Mouse (Mus musculus): ENCODE results near the gene Mrps18c. TPM values are rescaled to one million over a fixed set of nuclear protein-coding genes. Genes with fewer than 3 reads are reported as not detected.
A peak's percentile ranks its signal among the peaks of the same experiment; 100 is the strongest.

Mrps18c gene
- polyA plus RNA-seq, 1 experiment from 2014 or later: 127 TPM

DNA sequence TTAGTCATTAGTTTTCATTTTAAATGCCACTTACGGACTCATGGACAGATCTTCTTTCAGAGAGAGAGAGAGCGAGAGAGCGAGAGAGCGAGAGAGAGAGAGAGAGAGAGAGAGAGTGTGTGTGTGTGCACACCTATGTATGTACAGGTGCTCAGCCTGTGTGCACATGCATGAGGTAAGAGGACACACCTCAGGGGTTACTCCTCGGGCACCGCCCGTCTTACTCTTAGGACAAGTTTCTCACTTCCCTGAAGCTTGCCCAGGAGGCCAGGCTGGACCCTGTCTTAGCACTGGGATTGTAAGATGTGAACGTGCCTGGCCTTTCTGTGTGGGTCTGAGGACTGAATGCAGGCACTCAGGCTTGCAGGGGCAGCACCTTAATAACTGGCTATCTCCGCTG is 10.9 kb upstream of the Mrps18c start:
- H3K4me1 ChIP-seq (ENCODE audit: insufficient read depth): no peaks in the 10 kb centered on the region
- peaks cover 62% of the 10 kb centered on the region for H3K36me3 ChIP-seq (replicated peaks; ENCODE audit: insufficient read depth, low read length)
- H3K9me3 ChIP-seq (ENCODE audit: low read length): no peaks in the 10 kb centered on the region
- no peak overlapping the region for H3K9ac ChIP-seq (replicated peaks)
- no peak for DNase-seq
- ATAC-seq: no peak
- no peak overlapping the region for H3K4me3 ChIP-seq (ENCODE audit: low read depth, low read length)
- TF ChIP-seq EP300 (IDR thresholded peaks at IDR 0.05; ENCODE audit: low read depth) (no peak), CTCF (IDR thresholded peaks at IDR 0.05; ENCODE audit: low read depth) (no peak)
- 88% methylated on average over 9 of the region's 9 CpGs for WGBS (ENCODE audit: insufficient replicate concordance)
- H3K4me2 ChIP-seq (ENCODE audit: low read depth, low read length): no peak overlapping the region
- H3K27ac ChIP-seq (ENCODE audit: low read depth): no peak overlapping the region
- H3K27me3 ChIP-seq (ENCODE audit: insufficient read depth, low read length): no peaks in the 10 kb centered on the region

DNA sequence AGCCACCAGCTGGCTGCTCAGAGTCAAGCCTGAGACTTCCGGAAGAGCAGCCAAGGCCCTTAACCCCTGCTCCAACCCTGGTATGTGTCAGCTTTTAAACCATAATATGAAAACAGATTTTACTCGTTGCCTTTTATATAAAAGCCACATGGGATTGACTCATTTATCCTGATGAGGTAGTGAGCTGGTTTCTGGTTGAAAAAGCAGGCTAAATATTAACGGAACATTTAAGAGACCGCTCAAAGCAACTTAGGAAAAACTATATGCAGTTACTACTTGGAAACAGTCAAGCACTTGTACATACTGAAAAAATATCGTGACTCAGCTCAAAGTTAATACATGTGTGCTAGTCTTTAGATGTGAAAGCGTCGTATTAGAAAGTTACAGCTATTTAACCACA is 6.2 kb upstream of the Mrps18c start:
- peaks cover 51% of the 10 kb centered on the region for H3K36me3 ChIP-seq (replicated peaks; ENCODE audit: insufficient read depth, low read length)
- H3K27me3 ChIP-seq (ENCODE audit: insufficient read depth, low read length): no peaks in the 10 kb centered on the region
- no peak overlapping the region for H3K4me3 ChIP-seq (ENCODE audit: low read depth, low read length)
- H3K9ac ChIP-seq (replicated peaks): no peak overlapping the region
- H3K4me2 ChIP-seq (ENCODE audit: low read depth, low read length): no peak overlapping the region
- DNase-seq (no peak), ATAC-seq (no peak)
- no peak for TF ChIP-seq CTCF (IDR thresholded peaks at IDR 0.05; ENCODE audit: low read depth)
- TF ChIP-seq EP300 (IDR thresholded peaks at IDR 0.05; ENCODE audit: low read depth): no peak
- WGBS (ENCODE audit: insufficient replicate concordance): 89% methylated on average over 7 of the region's 7 CpGs
- no peaks in the 10 kb centered on the region for H3K9me3 ChIP-seq (ENCODE audit: low read length)
- peaks cover under 1% of the 10 kb centered on the region; the same call in 1 of the 2 replicates for H3K4me1 ChIP-seq (ENCODE audit: insufficient read depth)
- H3K27ac ChIP-seq (ENCODE audit: low read depth): no peak overlapping the region

DNA sequence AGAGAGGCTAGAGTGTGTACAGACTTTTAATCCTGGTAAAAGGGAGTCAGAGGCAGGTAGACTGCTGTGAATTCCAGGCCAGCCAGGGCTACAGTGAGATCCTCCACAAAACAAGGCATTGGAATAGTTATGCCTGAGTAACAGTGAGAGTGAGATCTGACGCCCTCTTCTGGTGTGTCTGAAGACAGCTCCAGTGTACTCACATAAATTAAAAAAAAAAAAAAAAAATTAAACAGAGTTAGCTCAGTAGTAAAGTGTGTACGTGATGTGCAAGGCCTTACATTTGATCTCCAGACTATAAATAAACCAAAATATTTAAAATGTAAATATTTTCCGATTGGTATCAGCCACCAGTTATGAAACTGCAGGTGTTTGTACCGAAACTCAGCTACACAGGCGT is 4.3 kb upstream of the Mrps18c start:
- no peak for ATAC-seq
- 79% methylated on average over 5 of the region's 5 CpGs for WGBS (ENCODE audit: insufficient replicate concordance)
- no peaks in the 10 kb centered on the region for H3K27me3 ChIP-seq (ENCODE audit: insufficient read depth, low read length)
- DNase-seq: no peak
- H3K9ac ChIP-seq (replicated peaks): no peak overlapping the region
- H3K4me2 ChIP-seq (ENCODE audit: low read depth, low read length): no peak overlapping the region
- H3K4me1 ChIP-seq (ENCODE audit: insufficient read depth): peaks cover 8% of the 10 kb centered on the region; the same call in 1 of the 2 replicates
- H3K9me3 ChIP-seq (ENCODE audit: low read length): no peaks in the 10 kb centered on the region
- H3K27ac ChIP-seq (ENCODE audit: low read depth): no peak overlapping the region
- TF ChIP-seq EP300 (IDR thresholded peaks at IDR 0.05; ENCODE audit: low read depth) (no peak), CTCF (IDR thresholded peaks at IDR 0.05; ENCODE audit: low read depth) (no peak)
- peaks cover 41% of the 10 kb centered on the region for H3K36me3 ChIP-seq (replicated peaks; ENCODE audit: insufficient read depth, low read length)
- no peak overlapping the region for H3K4me3 ChIP-seq (ENCODE audit: low read depth, low read length)

DNA sequence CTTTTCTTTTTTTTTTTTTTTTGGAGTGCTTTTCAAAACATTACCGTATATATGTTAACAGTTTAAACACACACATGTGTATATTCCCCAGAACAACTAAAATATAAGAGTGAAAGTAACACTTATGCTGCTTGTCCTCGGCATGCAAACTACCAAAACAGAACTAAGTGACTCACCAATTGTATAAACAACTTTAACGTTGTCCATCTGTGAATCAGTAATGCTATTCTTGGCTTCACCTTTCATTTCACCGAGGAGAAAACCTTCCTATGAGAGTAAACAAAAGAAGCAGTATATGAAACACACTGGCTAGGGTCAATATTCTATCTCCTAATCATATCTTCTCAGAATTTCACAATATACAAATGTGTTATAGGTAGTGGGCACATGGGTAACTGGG is 19.9 kb downstream of the Mrps18c start:
- H3K4me2 ChIP-seq (ENCODE audit: low read depth, low read length): no peak overlapping the region
- 84% methylated on average over 4 of the region's 4 CpGs for WGBS (ENCODE audit: insufficient replicate concordance)
- no peak for DNase-seq

DNA sequence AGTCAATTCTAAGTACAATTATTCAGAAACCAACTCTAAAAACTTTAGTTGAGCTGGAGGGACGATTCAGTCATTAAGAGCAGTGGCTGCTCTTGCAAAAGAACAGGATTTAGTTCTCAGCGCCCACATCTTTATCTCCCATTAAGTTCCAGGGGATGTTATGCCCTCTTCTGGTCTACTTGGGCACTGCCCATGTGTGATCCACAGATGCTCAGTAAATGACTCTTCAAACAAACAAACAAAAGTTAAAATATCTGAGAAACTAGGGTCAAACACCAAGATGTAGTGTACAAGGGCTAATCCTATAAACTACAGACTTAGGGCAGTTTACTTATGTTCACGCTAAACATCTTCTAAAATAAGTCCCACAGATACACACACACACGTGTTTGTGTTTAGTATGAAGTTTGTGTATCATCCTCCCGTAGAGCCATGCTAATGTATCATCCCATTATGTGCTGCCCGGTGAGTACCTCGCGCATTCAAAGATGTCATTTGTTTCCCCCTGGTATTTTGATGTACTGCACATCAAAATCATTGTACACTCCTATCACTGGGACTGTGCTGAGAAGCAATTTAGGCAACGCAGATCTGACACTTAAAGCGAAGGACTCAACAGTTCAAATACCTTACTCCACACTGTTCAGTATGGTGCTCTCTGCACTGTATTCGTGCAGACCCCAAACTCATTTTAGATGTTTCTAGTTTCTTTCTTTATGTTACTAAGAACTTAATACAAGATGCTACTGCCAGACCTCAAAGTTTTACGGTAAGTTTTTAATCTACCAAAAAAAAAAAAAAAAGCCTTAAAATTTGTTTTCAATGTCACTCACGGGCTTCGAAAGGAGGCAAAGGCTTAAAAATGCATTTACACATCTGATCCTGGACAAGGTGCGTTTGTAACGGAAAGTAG is 21.4 kb downstream of the Mrps18c start:
- 32% methylated on average over 16 of the region's 16 CpGs for WGBS (ENCODE audit: insufficient replicate concordance)
- H3K27me3 ChIP-seq (ENCODE audit: insufficient read depth, low read length): no peaks in the 10 kb centered on the region
- no peaks in the 10 kb centered on the region for H3K9me3 ChIP-seq (ENCODE audit: low read length)
- no peak for DNase-seq
- H3K9ac ChIP-seq (replicated peaks): peak overlapping the region; percentile 97
- peaks cover 13% of the 10 kb centered on the region for H3K36me3 ChIP-seq (replicated peaks; ENCODE audit: insufficient read depth, low read length)
- 0 out of 2 replicates have a peak, but pooled peaks cover 6% of the 10 kb centered on the region for H3K4me1 ChIP-seq (ENCODE audit: insufficient read depth)
- H3K27ac ChIP-seq (ENCODE audit: low read depth): peak overlapping the region; percentile 81
- H3K4me3 ChIP-seq (ENCODE audit: low read depth, low read length): peak overlapping the region; percentile 94
- peak; percentile 61 for TF ChIP-seq CTCF (IDR thresholded peaks at IDR 0.05; ENCODE audit: low read depth)
- TF ChIP-seq EP300 (IDR thresholded peaks at IDR 0.05; ENCODE audit: low read depth): no peak
- H3K4me2 ChIP-seq (ENCODE audit: low read depth, low read length): peak overlapping the region; percentile 100
- ATAC-seq: 0 out of 2 replicates have a peak, but pooled peaks have one; percentile 22

More for the DNA sequence above, 19.9 kb downstream of the Mrps18c start:
- peaks cover 17% of the 10 kb centered on the region for H3K36me3 ChIP-seq (replicated peaks; ENCODE audit: insufficient read depth, low read length)
- H3K9me3 ChIP-seq (ENCODE audit: low read length): no peaks in the 10 kb centered on the region
- no peak for TF ChIP-seq CTCF (IDR thresholded peaks at IDR 0.05; ENCODE audit: low read depth)
- no peaks in the 10 kb centered on the region for H3K27me3 ChIP-seq (ENCODE audit: insufficient read depth, low read length)
- no peak for ATAC-seq
- no peak overlapping the region for H3K4me3 ChIP-seq (ENCODE audit: low read depth, low read length)
- H3K4me1 ChIP-seq (ENCODE audit: insufficient read depth): 0 out of 2 replicates have a peak, but pooled peaks cover 6% of the 10 kb centered on the region
- H3K9ac ChIP-seq (replicated peaks): no peak overlapping the region
- H3K27ac ChIP-seq (ENCODE audit: low read depth): no peak overlapping the region

DNA sequence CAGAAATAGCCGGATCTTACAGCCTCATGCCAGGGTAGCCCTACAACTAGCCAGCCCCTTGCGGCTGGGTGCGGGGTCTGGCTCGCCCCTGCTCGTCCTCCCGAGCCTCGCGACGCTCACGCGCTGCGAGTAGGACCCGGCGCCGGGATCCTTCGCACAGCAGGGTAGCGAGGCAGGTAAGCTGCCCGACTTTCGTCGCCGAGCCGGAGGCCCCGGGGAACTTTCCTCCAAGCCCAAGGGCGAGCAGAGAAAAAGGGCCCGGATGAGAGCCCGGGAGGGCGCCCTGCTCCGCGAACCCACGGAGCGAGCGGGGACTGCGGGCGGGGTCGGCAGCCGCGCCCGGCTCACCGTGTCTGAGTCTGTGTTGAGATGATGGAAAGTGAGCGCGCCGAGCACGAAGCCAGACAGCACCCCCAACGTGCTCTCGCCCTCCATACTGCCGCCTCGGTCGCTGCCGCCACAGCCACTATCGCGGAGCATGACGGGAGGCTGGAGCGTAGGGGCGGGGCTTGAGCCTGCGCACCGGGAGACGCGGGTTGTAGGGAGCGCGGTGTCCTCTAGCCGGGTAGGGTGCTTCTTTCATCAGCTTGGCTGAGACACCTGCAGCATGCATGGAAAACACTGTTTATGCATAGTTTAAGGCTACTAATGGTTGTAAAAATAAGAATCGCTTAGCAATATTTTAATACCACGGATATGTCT is 22.2 kb downstream of the Mrps18c start, which contains the start of gene Abraxas1:
Abraxas1 (minus strand) TSS at position 483 of the 702 bp plus-strand sequence.
- Histone ChIP-seq H3K9ac (replicated peaks) (peak within 1 kb of the TSS; percentile 97), H3K9me3 (ENCODE audit: low read length) (no peaks in the 10 kb centered on the region), H3K4me2 (ENCODE audit: low read depth, low read length) (peak within 1 kb of the TSS; percentile 100), H3K36me3 (replicated peaks; ENCODE audit: insufficient read depth, low read length) (peaks cover 10% of the 10 kb centered on the region), H3K27me3 (ENCODE audit: insufficient read depth, low read length) (no peaks in the 10 kb centered on the region), H3K4me3 (ENCODE audit: low read depth, low read length) (peak within 1 kb of the TSS; percentile 94), H3K4me1 (ENCODE audit: insufficient read depth) (0 out of 2 replicates have a peak, but pooled peaks cover 6% of the 10 kb centered on the region), H3K27ac (ENCODE audit: low read depth) (peak within 1 kb of the TSS; percentile 81)
- peak; percentile 97 for ATAC-seq
- WGBS (ENCODE audit: insufficient replicate concordance): under 1% methylated on average over 62 of the region's 63 CpGs
- peak; percentile 1; the same call in 1 of the 2 replicates for TF ChIP-seq CTCF (IDR thresholded peaks at IDR 0.05; ENCODE audit: low read depth)
- no peak for TF ChIP-seq EP300 (IDR thresholded peaks at IDR 0.05; ENCODE audit: low read depth)
- DNase-seq: peak; percentile 94
